Mouse (Mus musculus) limb, embryonic 12.5 days (tissue): ENCODE measurements around the gene Ap5s1. TPM values are rescaled to one million over a fixed set of nuclear protein-coding genes. Genes with fewer than 3 reads are reported as not detected.

ENCODE experiments used
- ATAC-seq: fragments of 200-750 bp; cut with Nextera tagmentation; 2 replicates; pipeline ENCODE4 v1.8.0; 2017; ENCODE audit warnings: low read depth, moderate TSS enrichment; ENCODE audit not compliant: insufficient number of reproducible peaks, insufficient read depth, low FRiP score, low TSS enrichment
- H3K27ac ChIP-seq: fragments of 300-500 bp; sonication (generic); 2 replicates; pipeline ENCODE4 v1.5.1; 2016; ENCODE audit warnings: mild to moderate bottlenecking, moderate library complexity
- H3K27me3 ChIP-seq: fragments of 300-500 bp; sonication (generic); 2 replicates; pipeline ENCODE4 v1.6.1; 2016; ENCODE audit warnings: mild to moderate bottlenecking, moderate library complexity
- H3K36me3 ChIP-seq: fragments of 300-500 bp; sonication (generic); 2 replicates; pipeline ENCODE4 v1.6.1; 2016; ENCODE audit warnings: mild to moderate bottlenecking, moderate library complexity
- H3K4me1 ChIP-seq: fragments of 300-500 bp; sonication (generic); replicated peaks from 2 replicates; pipeline ENCODE4 v1.6.1; 2016
- H3K4me2 ChIP-seq: fragments of 300-500 bp; sonication (generic); 2 replicates; pipeline ENCODE4 v1.6.1; 2016; ENCODE audit warnings: mild to moderate bottlenecking, moderate library complexity
- H3K4me3 ChIP-seq: fragments of 300-500 bp; sonication (generic); replicated peaks from 2 replicates; pipeline ENCODE4 v1.5.1; 2016; ENCODE audit warnings: mild to moderate bottlenecking
- H3K9ac ChIP-seq: fragments of 300-500 bp; sonication (generic); replicated peaks from 2 replicates; pipeline ENCODE4 v1.6.1; 2016; ENCODE audit warnings: mild to moderate bottlenecking, moderate library complexity
- H3K9me3 ChIP-seq: fragments of 300-500 bp; sonication (generic); 2 replicates; pipeline ENCODE4 v1.6.1; 2016; ENCODE audit warnings: mild to moderate bottlenecking, moderate library complexity
- WGBS: fragments of 180-500 bp; shearing (Covaris S2); methylation state at CpG from one replicate; pipeline ENCODE4 v1.1.7; 2016; 5-methylcytosine and 5-hydroxymethylcytosine counted together
- polyA plus RNA-seq: library from polyadenylated mRNA; unstranded; fragments of >200 nt; fragmentation: Nextera tagmentation; extraction: Ambion mirVana; gene quantifications from 2 replicates; pipeline ENCODE4 v1.2.1, GENCODE M21; 2016

Ap5s1 gene
- polyA plus RNA-seq, 1 experiment from 2014 or later, result 23.3 TPM

DNA sequence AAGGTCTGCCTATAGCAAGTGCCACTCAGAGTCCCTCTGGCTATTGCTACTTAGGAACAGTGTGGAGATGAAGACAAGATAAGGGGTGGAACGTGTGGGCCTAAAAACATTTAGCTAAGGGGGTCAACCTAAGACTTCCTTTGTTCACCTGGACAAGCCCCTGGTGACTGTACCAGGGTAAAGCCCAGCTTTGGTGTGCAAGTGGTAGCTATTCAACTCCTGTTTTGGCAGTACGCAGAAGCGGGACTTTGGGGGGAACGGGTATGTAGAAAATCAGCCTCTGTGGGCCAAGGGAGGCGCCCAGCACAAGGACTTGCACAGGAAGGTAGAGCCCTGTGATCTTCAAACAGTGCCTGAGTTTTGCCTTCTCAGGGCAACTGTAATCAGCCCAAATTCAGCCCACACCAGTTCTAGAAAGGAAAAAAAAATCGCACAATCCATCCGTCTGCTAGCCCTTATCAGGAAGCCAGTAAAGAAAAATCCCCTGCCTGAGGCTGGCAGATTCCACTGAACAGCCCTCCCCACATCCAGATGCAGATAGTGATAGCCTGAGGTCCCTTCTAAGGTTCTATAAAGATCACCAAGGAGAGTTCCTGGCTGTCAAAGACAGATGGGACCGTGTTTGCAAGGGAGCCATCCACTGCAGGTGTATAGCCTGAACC, 1.2 kb upstream of the Ap5s1 start:
- H3K36me3 ChIP-seq, result no peaks in the 10 kb centered on the region; the same call in 1 of the 2 replicates
- 80% methylated on average over 8 of the region's 8 CpGs for WGBS
- no peak overlapping the region for H3K27ac ChIP-seq

GRCm38 (mm10) chr2:131208356-131208755, 1.5 kb downstream of the Ap5s1 start:
- Histone ChIP-seq H3K9me3 (no peaks in the 10 kb centered on the region), H3K27ac (no peak overlapping the region), H3K4me2 (no peak overlapping the region), H3K4me3 (no peak overlapping the region), H3K27me3 (no peaks in the 10 kb centered on the region), H3K4me1 (peaks cover 14% of the 10 kb centered on the region), H3K36me3 (peaks cover 10% of the 10 kb centered on the region), H3K9ac (no peak overlapping the region)
- WGBS, result 89% methylated on average over 2 of the region's 2 CpGs
- ATAC-seq, result no peak

More for the DNA sequence above, 1.2 kb upstream of the Ap5s1 start:
- no peak overlapping the region for H3K4me3 ChIP-seq
- no peaks in the 10 kb centered on the region for H3K9me3 ChIP-seq
- no peak overlapping the region for H3K4me2 ChIP-seq
- no peak overlapping the region for H3K9ac ChIP-seq
- H3K27me3 ChIP-seq, result no peaks in the 10 kb centered on the region
- H3K4me1 ChIP-seq, result peaks cover 7% of the 10 kb centered on the region
- no peak for ATAC-seq

DNA sequence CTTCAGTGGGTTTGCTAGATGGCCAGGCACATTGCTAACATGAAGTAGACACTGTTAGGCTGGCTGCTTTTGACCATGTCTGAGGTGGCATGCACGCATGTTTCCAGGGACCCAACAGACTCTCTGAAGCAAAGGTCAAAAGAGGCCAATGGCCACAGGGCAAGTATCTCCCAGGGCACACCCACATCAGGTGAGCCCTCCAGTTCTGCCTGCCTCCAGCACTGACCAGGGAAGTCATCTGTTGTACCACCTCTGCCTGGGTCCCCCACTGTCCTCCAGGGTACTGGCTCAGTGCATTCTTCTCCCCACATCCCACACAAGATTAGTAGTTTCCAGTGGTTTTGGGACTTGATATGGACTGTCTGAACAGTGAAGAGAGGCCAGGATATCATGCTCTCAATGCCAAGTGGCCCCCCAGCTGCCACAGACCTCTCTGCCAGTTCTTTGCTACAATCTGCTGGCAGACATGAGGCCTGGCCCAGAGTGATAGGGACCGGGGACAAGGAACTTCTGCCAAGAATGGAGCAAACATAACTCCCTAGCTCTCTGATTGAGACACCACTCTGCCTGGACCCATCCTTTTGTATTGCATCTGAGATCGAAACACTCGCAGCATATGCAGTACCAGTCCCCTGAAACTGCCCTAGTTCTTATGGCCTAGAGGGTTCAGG, 2.4 kb downstream of the Ap5s1 start:
- Histone ChIP-seq H3K27ac (peak overlapping the region; percentile 85; the same call in 1 of the 2 replicates), H3K9ac (peak overlapping the region; percentile 67; the same call in 1 of the 2 replicates)

DNA sequence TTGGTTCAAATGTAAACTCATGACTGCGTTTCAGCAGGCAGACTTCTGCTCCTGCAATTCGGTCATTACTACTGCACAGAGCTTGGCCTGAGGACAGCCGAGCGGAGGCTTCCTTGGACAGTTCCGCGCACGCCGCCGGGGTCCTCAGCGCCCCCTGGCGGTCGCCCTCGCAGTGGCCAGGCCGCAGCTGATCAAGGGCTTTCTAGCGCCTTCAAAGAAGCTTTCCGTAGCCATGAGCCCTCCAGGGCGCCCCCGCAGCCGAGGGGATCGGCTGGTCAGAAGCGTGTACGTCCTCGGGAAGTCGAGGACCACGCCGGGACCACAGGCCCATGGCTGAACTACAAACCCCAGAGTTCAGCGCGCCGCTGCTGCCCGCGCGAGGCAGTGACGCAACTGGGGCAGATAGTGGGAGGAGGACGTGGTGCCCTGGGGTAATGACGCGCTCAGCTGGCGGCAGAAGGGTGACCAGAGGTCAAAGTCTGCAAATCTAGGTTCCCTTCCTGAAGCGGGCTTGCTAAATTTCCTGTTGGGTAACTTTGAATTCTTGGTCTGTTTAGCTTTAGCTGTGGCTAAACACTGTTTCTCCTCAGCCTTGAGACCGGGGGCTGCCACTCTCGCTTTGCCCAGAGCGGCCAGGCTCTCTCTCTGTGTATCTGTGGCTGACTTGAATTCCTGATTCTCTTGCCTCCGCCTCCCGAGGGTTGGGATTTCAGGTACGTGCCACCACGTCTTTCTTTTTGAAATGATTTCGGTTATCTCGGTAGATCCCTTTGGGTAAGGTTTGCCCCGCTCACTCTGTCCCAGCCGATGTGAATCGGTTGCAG, 3.3 kb downstream of the Ap5s1 start:
- WGBS, result 2% methylated on average over 50 of the region's 50 CpGs
- Histone ChIP-seq H3K9me3 (no peaks in the 10 kb centered on the region), H3K36me3 (peaks cover 22% of the 10 kb centered on the region), H3K4me2 (peak overlapping the region; percentile 69), H3K4me1 (peaks cover 8% of the 10 kb centered on the region), H3K4me3 (peak overlapping the region; percentile 59), H3K27ac (peak overlapping the region; percentile 85), H3K9ac (peak overlapping the region; percentile 67), H3K27me3 (no peaks in the 10 kb centered on the region)
- ATAC-seq, result peak; percentile 97

More for the DNA sequence above, 2.4 kb downstream of the Ap5s1 start:
- ATAC-seq, result no peak
- Histone ChIP-seq H3K36me3 (peaks cover 16% of the 10 kb centered on the region), H3K27me3 (no peaks in the 10 kb centered on the region), H3K4me2 (peak overlapping the region; percentile 69), H3K9me3 (no peaks in the 10 kb centered on the region), H3K4me3 (peak overlapping the region; percentile 59), H3K4me1 (peaks cover 14% of the 10 kb centered on the region)
- 74% methylated on average over 4 of the region's 4 CpGs for whole genome bisulfite sequencing

- WGBS, result 72% methylated on average over 9 of the region's 9 CpGs
- Histone ChIP-seq H3K9me3 (no peaks in the 10 kb centered on the region), H3K27me3 (no peaks in the 10 kb centered on the region), H3K4me2 (peak overlapping the region; percentile 69), H3K9ac (peak overlapping the region; percentile 67), H3K4me3 (peak overlapping the region; percentile 59), H3K27ac (0 out of 2 replicates have a peak overlapping the region, but pooled peaks have one; percentile 85), H3K36me3 (peaks cover 22% of the 10 kb centered on the region), H3K4me1 (peaks cover 8% of the 10 kb centered on the region)
- ATAC-seq, result no peak
These were observed 4.2 kb downstream of the Ap5s1 start for GRCm38 (mm10) chr2:131211026-131211615.

DNA sequence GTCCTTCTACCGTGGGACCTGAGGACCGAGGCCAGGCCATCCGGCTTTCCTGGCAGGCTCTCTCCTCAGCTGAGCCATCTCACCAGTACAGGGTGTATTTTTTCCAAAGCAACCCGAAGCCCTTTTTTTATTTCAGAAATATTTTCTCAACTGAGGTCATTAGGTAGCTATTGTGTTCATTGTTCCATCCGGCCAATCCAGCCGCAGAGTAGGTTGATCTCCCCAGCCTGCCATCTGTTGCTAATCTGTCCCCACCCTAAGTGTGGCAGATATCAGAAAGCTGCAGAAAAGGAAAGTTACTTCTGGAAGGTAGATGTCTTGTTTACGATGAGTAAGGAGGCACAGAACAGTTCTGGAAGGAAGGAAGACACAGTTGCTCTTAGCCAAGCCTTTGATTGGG, 6.9 kb downstream of the Ap5s1 start:
- H3K4me2 ChIP-seq, result no peak overlapping the region
- no peak overlapping the region for H3K9ac ChIP-seq
- 90% methylated on average over 7 of the region's 7 CpGs for WGBS
- H3K36me3 ChIP-seq, result peaks cover 22% of the 10 kb centered on the region
- peaks cover 8% of the 10 kb centered on the region for H3K4me1 ChIP-seq
- no peak overlapping the region for H3K4me3 ChIP-seq
- no peak for ATAC-seq
- no peaks in the 10 kb centered on the region for H3K27me3 ChIP-seq
- no peaks in the 10 kb centered on the region for H3K9me3 ChIP-seq
- no peak overlapping the region for H3K27ac ChIP-seq

DNA sequence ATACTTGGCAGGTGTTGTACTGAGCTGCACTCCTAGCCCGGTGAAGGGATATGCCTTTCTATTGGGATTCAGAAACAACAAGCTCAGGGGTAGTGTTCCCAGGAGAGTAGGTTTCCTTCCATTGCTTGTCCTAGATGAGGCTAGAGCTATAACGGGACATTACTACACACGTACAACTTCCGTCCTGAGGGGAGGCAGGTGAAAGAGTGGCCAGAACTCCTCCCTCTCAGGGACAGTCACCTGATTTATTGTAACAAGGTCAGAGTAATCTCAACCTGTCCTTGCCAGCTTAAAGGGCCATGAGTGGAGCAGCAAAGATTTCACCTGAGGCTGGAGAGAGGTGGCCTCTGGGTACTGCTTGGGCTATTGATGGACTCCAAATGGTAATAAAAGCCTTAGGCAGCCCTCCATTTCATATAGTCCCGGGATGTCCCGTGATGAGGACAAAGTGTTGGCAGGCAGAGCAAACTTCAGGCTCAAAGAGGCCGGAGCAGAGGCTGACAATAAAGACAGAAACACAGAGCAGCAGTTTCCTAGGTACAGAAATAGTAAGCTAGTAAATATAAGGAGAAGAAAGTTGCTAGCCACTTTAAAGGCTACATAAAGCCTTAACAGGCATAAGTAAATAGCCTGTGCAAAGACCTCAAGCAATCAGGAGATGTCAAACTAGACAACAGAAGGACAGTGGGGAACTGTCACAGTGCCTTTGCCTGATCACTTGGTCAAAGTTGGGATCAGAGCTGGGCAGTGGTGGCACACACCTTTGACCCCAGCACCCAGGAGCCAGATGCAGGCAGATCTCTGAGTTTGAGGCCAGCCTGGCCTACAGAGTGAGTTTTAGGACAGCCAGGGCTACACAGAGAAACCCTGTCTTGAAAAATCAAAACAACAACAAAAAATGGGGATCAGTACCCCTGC, 9.3 kb downstream of the Ap5s1 start:
- Histone ChIP-seq H3K36me3 (peaks cover 22% of the 10 kb centered on the region), H3K4me2 (no peak overlapping the region), H3K27ac (no peak overlapping the region), H3K9me3 (no peaks in the 10 kb centered on the region), H3K4me3 (no peak overlapping the region), H3K9ac (no peak overlapping the region), H3K27me3 (no peaks in the 10 kb centered on the region), H3K4me1 (peaks cover 2% of the 10 kb centered on the region)
- no peak for ATAC-seq
- 84% methylated on average over 7 of the region's 7 CpGs for whole genome bisulfite sequencing

DNA sequence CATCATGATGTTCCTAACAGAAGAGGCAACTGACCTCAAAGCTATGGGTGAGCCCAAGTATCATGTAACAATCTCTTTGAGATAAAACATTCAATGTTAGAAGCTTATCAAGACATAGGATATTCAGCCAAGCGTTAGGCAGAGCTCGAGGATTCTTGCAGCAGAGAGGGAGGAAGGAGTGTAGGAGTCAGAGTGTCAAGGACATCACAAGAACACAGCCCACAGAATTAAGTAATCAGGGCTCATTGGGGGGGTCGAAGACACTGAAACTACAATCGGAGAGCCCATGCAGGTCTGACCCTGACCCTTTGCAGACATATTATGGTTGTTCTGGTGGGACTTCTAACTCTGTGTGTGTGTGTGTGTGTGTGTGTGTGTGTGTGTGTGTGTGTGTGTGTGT, 13.2 kb downstream of the Ap5s1 start:
- Histone ChIP-seq H3K4me2 (no peak overlapping the region), H3K9ac (no peak overlapping the region), H3K36me3 (no peaks in the 10 kb centered on the region), H3K9me3 (no peaks in the 10 kb centered on the region), H3K4me1 (no peaks in the 10 kb centered on the region), H3K27ac (no peak overlapping the region), H3K27me3 (no peaks in the 10 kb centered on the region), H3K4me3 (no peak overlapping the region)
- 85% methylated on average over 4 of the region's 4 CpGs for WGBS
- ATAC-seq, result no peak

DNA sequence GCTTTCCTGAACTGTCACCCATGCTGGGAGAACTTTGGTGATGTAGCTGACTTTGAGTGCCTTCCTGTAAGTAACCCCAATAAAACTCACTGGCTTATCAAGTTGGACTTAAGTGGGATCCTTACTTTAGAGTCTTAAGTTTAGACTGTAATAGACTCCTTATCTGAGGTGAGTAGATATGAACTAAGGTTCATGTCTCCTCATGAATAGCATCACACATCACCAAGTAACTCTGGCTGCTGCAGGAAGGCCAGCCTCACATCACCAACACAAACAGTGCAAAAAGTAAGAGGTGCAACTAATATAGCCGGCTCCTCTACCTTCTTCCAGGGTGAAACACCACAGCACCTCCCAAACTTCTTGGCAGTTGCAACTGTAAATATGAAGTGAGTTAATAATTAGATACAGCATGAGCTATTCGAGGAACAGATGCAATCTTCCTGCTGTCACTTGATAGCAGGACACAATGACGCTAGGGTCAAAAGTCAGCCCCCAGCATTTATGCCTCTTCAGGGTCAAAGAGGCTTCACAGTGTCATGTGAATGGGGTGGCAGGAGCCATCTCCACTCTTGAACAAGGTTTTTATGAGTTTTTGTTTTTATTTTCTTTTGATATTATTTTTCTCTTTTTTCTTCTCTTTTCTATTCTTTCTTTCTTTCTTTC, 15.1 kb downstream of the Ap5s1 start:
- WGBS, result 86% methylated on average over 3 of the region's 3 CpGs
- Histone ChIP-seq H3K4me1 (no peaks in the 10 kb centered on the region), H3K27ac (no peak overlapping the region), H3K9me3 (no peaks in the 10 kb centered on the region), H3K36me3 (no peaks in the 10 kb centered on the region), H3K4me2 (no peak overlapping the region), H3K9ac (no peak overlapping the region), H3K27me3 (no peaks in the 10 kb centered on the region), H3K4me3 (no peak overlapping the region)
- no peak for ATAC-seq

- Histone ChIP-seq H3K27me3 (no peaks in the 10 kb centered on the region), H3K4me1 (no peaks in the 10 kb centered on the region), H3K4me2 (no peak overlapping the region), H3K9me3 (no peaks in the 10 kb centered on the region), H3K27ac (no peak overlapping the region), H3K36me3 (no peaks in the 10 kb centered on the region), H3K4me3 (no peak overlapping the region), H3K9ac (no peak overlapping the region)
- ATAC-seq, result no peak
- WGBS, result 64% methylated on average over 5 of the region's 5 CpGs
These were observed 15.7 kb downstream of the Ap5s1 start for GRCm38 (mm10) chr2:131222562-131222961.
